Mouse (Mus musculus) Patski (cell line): ENCODE data around the gene Rasgrf1. TPM values are rescaled to one million over a fixed set of nuclear protein-coding genes. Genes with fewer than 3 reads are reported as not detected.

Experiments used
- ATAC-seq: fragments of 100-300 bp; one replicate; pipeline ENCODE4 v1.8.0; 2021
- CTCF ChIA-PET: fragments of 350-600 bp; sonication (Branson Sonifier 250); formaldehyde crosslinking; loops from one replicate; lab custom pipeline; 2022; ENCODE audit warnings: inconsistent platforms; lab: Charles Lee
- POLR2A ChIA-PET: fragments of 350-600 bp; sonication (Branson Sonifier 250); formaldehyde crosslinking; loops from one replicate; lab custom pipeline; 2022; ENCODE audit warnings: antibody characterized with exemption, inconsistent platforms; lab: Charles Lee
- DNase-seq: peaks from one replicate; pipeline ENCODE4 v3.0.0-alpha.2; 2011; ENCODE audit warnings: low read depth, low spot score
- H3K27me3 ChIP-seq: fragments of 371-371 bp; one replicate; pipeline ENCODE4 v1.5.1; 2021
- CTCF ChIP-seq: fragments of 100-300 bp; IDR thresholded peaks from one replicate; pipeline ENCODE4 v1.5.1; 2021
- in situ Hi-C: fragments of 300-500 bp; cut with MboI; formaldehyde crosslinking; loops from 3 replicates; pipeline ENCODE4 v1.11.1; 2018; ENCODE audit warnings: low pct_unique_long_range_greater_than_20kb, mixed read lengths
- polyA plus RNA-seq: library from polyadenylated mRNA; unstranded; gene quantifications from one replicate; pipeline ENCODE4 v1.2.3, GENCODE M21; 2021

Rasgrf1 gene
- polyA plus RNA-seq, 1 experiment from 2014 or later: not detected

- ChIA-PET POLR2A (no interaction called here), CTCF (no interaction called here)
- no peak for TF ChIP-seq CTCF
- in situ Hi-C loops: no loop called here
- no peak for ATAC-seq
- no peak for DNase-seq
- no peaks in the 10 kb centered on the region for H3K27me3 ChIP-seq
Observed at GRCm38 (mm10) chr9:89924836-89925235, 15.1 kb downstream of the Rasgrf1 start.

GRCm38 (mm10) chr9:89928497-89928896, 18.8 kb downstream of the Rasgrf1 start:
- in situ Hi-C loops: no loop called here
- ChIA-PET CTCF (no interaction called here), POLR2A (no interaction called here)
- TF ChIP-seq CTCF: no peak
- H3K27me3 ChIP-seq: no peaks in the 10 kb centered on the region
- DNase-seq (no peak), ATAC-seq (no peak)

DNA sequence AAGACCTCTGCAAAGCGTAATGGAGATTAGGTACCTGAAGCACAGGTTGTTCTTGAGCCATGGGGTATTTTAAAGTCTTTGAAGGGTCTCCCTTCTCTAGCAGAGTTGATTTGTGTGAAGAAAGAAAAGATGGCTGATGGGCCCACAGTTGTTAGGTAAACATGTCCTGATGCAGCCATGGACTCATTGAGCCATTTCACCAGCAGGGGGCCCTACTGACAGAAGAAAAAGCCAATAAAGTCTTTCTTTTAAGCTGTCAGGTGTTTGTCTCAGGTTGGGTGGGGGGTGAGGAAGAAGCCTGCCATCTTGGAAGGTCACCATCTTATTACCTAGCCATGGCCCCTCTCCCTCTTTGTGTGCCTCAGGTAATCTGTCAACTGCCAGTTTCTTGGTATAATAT, 30.7 kb downstream of the Rasgrf1 start:
- ATAC-seq (no peak), DNase-seq (no peak)
- ChIA-PET CTCF (no interaction called here), POLR2A (no interaction called here)
- TF ChIP-seq CTCF: peak; percentile 18
- no peaks in the 10 kb centered on the region for H3K27me3 ChIP-seq
- in situ Hi-C loops: no loop called here

DNA sequence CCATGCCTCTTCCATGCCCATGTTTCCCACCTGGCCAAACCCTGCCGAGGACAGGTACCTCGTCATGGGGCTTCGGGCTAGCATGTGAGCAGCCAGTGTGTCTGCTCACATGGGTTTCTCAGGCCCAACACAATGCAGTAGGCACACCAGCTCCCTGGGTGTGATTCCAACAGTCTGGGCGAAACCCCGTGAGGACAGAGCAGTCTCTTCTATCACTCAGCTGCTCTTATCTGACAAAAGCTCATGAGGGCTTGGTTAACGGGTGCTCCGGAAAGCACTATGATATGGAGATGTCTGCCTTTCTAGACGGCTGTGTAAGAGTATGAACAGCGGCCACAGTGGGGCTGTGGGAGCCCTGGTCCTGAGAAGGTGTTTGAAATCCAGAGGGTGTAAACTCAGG, 37.1 kb downstream of the Rasgrf1 start:
- ATAC-seq: no peak
- POLR2A ChIA-PET: no interaction called here
- no peak for TF ChIP-seq CTCF
- DNase-seq: no peak
- no peaks in the 10 kb centered on the region for H3K27me3 ChIP-seq
- CTCF ChIA-PET: no interaction called here
- in situ Hi-C loops: no loop called here

DNA sequence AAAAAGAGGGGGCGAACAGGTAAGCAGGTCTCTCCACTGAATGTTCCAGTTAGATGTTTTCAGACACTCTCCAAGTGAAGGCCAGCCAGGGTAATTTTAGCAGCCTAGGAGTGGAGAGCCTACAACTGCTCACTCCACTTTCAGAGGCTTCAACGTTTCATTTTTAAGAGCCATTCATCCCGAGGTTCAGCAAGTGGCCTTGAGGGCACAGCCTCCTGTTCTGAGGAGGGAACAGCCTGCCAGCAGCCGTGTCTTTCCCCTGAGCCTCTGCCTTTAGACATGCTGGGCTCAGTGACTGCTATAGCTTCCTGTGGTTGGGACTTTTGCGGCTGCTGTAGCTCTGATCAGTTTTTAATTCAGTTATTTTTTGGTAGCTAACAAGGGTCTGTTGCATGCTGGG, 38.9 kb downstream of the Rasgrf1 start:
- ATAC-seq: no peak
- in situ Hi-C loops: no loop called here
- no peak for TF ChIP-seq CTCF
- POLR2A ChIA-PET: no interaction called here
- no peaks in the 10 kb centered on the region for H3K27me3 ChIP-seq
- CTCF ChIA-PET: interaction anchor here (1.4 kb wide), 1 partner anchor 27 kb away, joined by 3 read pairs; no protein-coding TSS in a partner anchor
- DNase-seq: no peak

- DNase-seq (no peak), ATAC-seq (no peak)
Observed at GRCm38 (mm10) chr9:89953596-89954215, 44.0 kb downstream of the Rasgrf1 start.

DNA sequence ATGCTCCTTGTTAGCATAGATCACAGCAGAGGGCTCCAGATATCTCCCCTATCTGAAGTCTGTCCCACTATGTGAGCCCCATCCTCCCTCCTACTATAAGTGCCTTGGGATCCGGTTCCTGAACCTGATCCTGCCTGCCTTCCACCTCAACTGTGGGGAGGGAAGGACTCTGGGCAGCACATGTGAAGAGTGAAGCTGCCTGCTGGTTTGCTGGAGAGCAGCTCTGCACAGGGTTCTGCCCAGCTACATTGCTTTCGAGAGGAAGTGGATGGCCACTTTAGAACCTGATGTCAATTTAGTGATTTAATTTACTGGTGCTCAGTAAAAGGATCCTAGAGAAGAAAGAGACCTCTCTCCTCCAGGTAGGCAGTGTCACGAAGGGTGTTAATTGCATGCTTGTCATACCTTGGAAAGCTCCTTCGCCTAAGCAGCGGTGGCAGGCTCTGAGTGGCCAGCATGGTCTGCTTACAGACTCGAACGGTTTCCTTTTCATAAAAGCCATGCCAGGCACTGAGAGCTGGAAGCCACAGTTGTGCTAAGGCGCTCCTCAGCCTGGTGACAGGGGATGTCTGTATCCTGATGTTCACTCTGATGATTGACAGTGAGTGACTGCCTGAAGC, 45.3 kb downstream of the Rasgrf1 start:
- POLR2A ChIA-PET: no interaction called here
- in situ Hi-C loops: no loop called here

More at GRCm38 (mm10) chr9:89953596-89954215, 44.0 kb downstream of the Rasgrf1 start:
- TF ChIP-seq CTCF: no peak
- H3K27me3 ChIP-seq: peaks cover 3% of the 10 kb centered on the region
- ChIA-PET CTCF (interaction anchor here (1.0 kb wide), 1 partner anchor 9 kb away, joined by 3 read pairs; no protein-coding TSS in a partner anchor), POLR2A (no interaction called here)
- in situ Hi-C loops: no loop called here

DNA sequence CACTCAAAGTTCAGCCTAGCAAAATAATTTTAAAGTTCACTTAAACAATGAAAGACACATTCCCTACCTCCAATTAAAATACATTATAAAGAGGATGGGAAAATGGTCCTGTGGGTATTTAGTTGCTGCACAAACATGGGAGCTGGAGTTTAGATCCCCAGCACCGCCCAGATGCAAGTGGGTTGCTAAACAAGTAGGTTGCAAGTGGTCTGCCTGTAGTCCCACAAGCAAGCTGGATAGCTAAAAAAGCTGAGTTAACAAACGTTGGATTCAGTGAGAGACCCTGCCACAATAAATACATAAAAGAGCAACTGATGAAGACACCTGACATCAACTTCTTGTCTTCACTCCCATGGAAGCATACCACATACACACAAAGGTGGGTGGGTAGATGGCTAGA, 49.3 kb downstream of the Rasgrf1 start:
- ChIA-PET POLR2A (no interaction called here), CTCF (no interaction called here)
- TF ChIP-seq CTCF: no peak
- ATAC-seq (no peak), DNase-seq (no peak)
- H3K27me3 ChIP-seq: no peaks in the 10 kb centered on the region
- in situ Hi-C loops: no loop called here

More for the DNA sequence above, 45.3 kb downstream of the Rasgrf1 start:
- H3K27me3 ChIP-seq: peaks cover 3% of the 10 kb centered on the region
- DNase-seq (no peak), ATAC-seq (no peak)
- no peak for TF ChIP-seq CTCF
- CTCF ChIA-PET: interaction anchor here (1.0 kb wide), 1 partner anchor 10 kb away, joined by 3 read pairs; no protein-coding TSS in a partner anchor

DNA sequence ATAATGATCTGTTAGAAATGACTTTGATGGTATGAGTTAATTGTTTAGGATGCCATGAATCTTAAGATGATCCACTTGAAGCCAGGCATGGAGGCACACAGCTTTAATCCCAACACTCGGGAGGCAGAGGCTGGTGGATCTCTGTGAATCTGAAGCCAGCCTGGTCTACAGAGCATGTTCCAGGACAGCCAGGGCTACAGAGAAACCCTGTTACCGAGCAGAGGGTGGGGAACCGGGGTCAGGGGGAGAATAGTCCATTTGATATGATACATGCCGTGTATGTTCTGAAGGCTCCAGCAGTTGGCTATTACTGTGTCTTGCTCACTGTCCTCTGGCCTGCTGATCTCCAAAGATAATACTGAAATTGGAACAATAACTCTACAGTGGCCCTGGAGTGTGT, 54.4 kb downstream of the Rasgrf1 start:
- ChIA-PET POLR2A (no interaction called here), CTCF (no interaction called here)
- no peak for DNase-seq
- no peak for TF ChIP-seq CTCF
- no peak for ATAC-seq
- in situ Hi-C loops: no loop called here
- peaks cover 14% of the 10 kb centered on the region for H3K27me3 ChIP-seq

DNA sequence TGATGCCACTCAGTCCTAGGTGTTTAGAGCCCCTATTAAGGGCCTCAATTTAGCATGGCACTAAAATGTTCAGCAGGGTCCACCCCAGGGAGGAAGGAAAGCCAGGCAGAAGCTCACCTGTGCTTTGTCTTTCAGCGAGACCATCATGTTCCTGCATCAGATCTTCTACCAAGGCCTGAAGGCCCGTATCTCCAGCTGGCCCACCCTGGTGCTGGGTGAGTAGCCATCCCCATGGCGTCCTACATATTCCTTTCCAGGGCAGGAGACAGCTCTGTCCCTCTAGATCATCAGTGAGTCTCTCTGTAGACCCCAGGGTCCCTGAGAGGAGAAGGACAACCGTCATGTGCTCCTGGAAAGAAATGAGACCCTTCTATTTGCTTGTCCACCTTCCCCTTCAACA, 58.0 kb downstream of the Rasgrf1 start:
- DNase-seq (no peak), ATAC-seq (no peak)
- POLR2A ChIA-PET: no interaction called here
- in situ Hi-C loops: no loop called here
- CTCF ChIA-PET: no interaction called here
- H3K27me3 ChIP-seq: peaks cover 14% of the 10 kb centered on the region
- no peak for TF ChIP-seq CTCF

GRCm38 (mm10) chr9:89968836-89969450, 59.2 kb downstream of the Rasgrf1 start:
- ATAC-seq (no peak), DNase-seq (no peak)
- in situ Hi-C loops: no loop called here
- TF ChIP-seq CTCF: no peak
- CTCF ChIA-PET: no interaction called here
- H3K27me3 ChIP-seq: peaks cover 14% of the 10 kb centered on the region
- POLR2A ChIA-PET: no interaction called here
